17 mouse cellular contexts compared by ENCODE assay signal in the genomic region with DNA sequence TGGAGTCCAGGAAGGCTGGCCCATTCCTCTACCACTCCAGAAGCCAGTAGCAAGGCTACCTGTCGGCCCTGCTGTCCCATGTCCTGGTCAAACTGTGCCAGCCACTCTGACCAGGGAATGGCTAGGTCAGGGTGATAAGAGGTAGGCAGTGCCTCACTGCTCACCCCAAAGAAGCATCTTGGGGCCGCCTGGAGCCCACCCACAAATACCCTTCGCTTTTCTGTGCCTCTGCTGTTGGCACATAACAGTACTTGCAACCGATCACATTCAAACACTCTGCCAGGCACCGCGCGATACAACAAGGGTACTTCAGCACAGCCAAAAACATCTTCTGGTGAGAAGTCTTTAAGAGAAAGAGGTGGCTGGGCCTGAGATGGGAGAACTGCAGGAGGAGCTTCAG. TPM values are rescaled to one million over a fixed set of nuclear protein-coding genes. Genes with fewer than 3 reads are reported as not detected.
DNase-seq lines count a peak whose midpoint lies in the region; ATAC-seq lines count a peak whose summit lies in the region.
"Had no signal": no experiment of that assay in that cellular context is flagged by ENCODE, and none has a peak within 500 bp of the region (broad histone marks: within the 10 kb centered on the region; RNA-seq: fewer than 3 reads in every experiment).

No protein-coding gene starts in this region.

- H3K9me3 ChIP-seq in hindbrain, embryonic 11.5 days (ENCODE audit: control insufficient read depth, low read length), result no peaks in the 10 kb centered on the region
- no peaks in the 10 kb centered on the region for H3K9me3 ChIP-seq in hindbrain, embryonic 16.5 days (ENCODE audit: control insufficient read depth, low read length)
- H3K9me3 ChIP-seq in neural tube, embryonic 11.5 days (ENCODE audit: control insufficient read depth, low read length), result no peaks in the 10 kb centered on the region
- H3K9me3 ChIP-seq in hindbrain, embryonic 14.5 days (ENCODE audit: control insufficient read depth, low read length), result no peaks in the 10 kb centered on the region
- H3K9me3 ChIP-seq: heart, embryonic 13.5 days; limb, embryonic 13.5 days had no signal

- 0 out of 2 replicates have a peak overlapping the region, but pooled peaks have one; percentile 5 for H3K27ac ChIP-seq in hindbrain, embryonic 11.5 days (ENCODE audit: low read depth, low read length)
- H3K27ac ChIP-seq in hindbrain, embryonic 16.5 days (ENCODE audit: low read depth, low read length), result no peak overlapping the region
- H3K27ac ChIP-seq in neural tube, embryonic 11.5 days (ENCODE audit: low read depth, low read length), result no peak overlapping the region
- no peak overlapping the region for H3K27ac ChIP-seq in hindbrain, embryonic 14.5 days
- H3K27ac ChIP-seq: limb, embryonic 13.5 days had no signal

- 94% methylated on average over 7 of the region's 7 CpGs for WGBS in hindbrain, embryonic 11.5 days
- 93% methylated on average over 7 of the region's 7 CpGs for WGBS in hindbrain, embryonic 16.5 days
- 96% methylated on average over 7 of the region's 7 CpGs for WGBS in neural tube, embryonic 11.5 days
- 92% methylated on average over 7 of the region's 7 CpGs for WGBS in hindbrain, embryonic 14.5 days

- H3K4me2 ChIP-seq in hindbrain, embryonic 11.5 days (replicated peaks; ENCODE audit: low read depth, low read length), result 0 out of 2 replicates have a peak overlapping the region, but pooled peaks have one; percentile 5
- no peak overlapping the region; the same call in 1 of the 2 replicates for H3K4me2 ChIP-seq in hindbrain, embryonic 16.5 days (ENCODE audit: low read length)
- H3K4me2 ChIP-seq in neural tube, embryonic 11.5 days (ENCODE audit: low read depth), result no peak overlapping the region
- peak overlapping the region; percentile 84; the same call in 1 of the 2 replicates for H3K4me2 ChIP-seq in hindbrain, embryonic 14.5 days (replicated peaks)

- H3K9ac ChIP-seq in hindbrain, embryonic 11.5 days (ENCODE audit: low read depth, low read length), result no peak overlapping the region
- no peak overlapping the region for H3K9ac ChIP-seq in hindbrain, embryonic 16.5 days (ENCODE audit: low read depth, low read length)
- H3K9ac ChIP-seq in neural tube, embryonic 11.5 days (ENCODE audit: low read length), result no peak overlapping the region
- no peak overlapping the region for H3K9ac ChIP-seq in hindbrain, embryonic 14.5 days
- H3K9ac ChIP-seq: heart, embryonic 13.5 days had no signal

- no peak for ATAC-seq in hindbrain, embryonic 11.5 days (ENCODE audit: low FRiP score)
- no peak for ATAC-seq in hindbrain, embryonic 16.5 days
- no peak for ATAC-seq in neural tube, embryonic 11.5 days (ENCODE audit: insufficient read depth, low FRiP score, low TSS enrichment)
- no peak for ATAC-seq in hindbrain, embryonic 14.5 days (ENCODE audit: low FRiP score)

- peaks cover 2% of the 10 kb centered on the region; the same call in 1 of the 2 replicates for H3K4me1 ChIP-seq in hindbrain, embryonic 11.5 days (replicated peaks; ENCODE audit: control insufficient read depth, insufficient read depth, low read length)
- H3K4me1 ChIP-seq in hindbrain, embryonic 16.5 days (ENCODE audit: control insufficient read depth, insufficient read depth, low read depth, low read length), result peaks cover 20% of the 10 kb centered on the region
- H3K4me1 ChIP-seq in neural tube, embryonic 11.5 days (ENCODE audit: control insufficient read depth, insufficient read depth, low read length), result peaks cover 12% of the 10 kb centered on the region; the same call in 1 of the 2 replicates
- H3K4me1 ChIP-seq in hindbrain, embryonic 14.5 days (replicated peaks; ENCODE audit: control insufficient read depth, insufficient read depth, low read length), result peaks cover 31% of the 10 kb centered on the region

- H3K36me3 ChIP-seq in hindbrain, embryonic 11.5 days (ENCODE audit: control insufficient read depth, insufficient read depth, low read length), result peaks cover 4% of the 10 kb centered on the region; the same call in 1 of the 2 replicates
- H3K36me3 ChIP-seq in hindbrain, embryonic 16.5 days (ENCODE audit: control insufficient read depth, insufficient read depth, low read length), result peaks cover 8% of the 10 kb centered on the region
- peaks cover 4% of the 10 kb centered on the region for H3K36me3 ChIP-seq in neural tube, embryonic 11.5 days (ENCODE audit: control insufficient read depth, insufficient read depth, low read length)
- H3K36me3 ChIP-seq in hindbrain, embryonic 14.5 days (replicated peaks; ENCODE audit: control insufficient read depth, insufficient read depth), result peaks cover 39% of the 10 kb centered on the region

- no peak overlapping the region for H3K4me3 ChIP-seq in hindbrain, embryonic 11.5 days (ENCODE audit: low read depth, low read length)
- H3K4me3 ChIP-seq in hindbrain, embryonic 16.5 days (ENCODE audit: low read length), result no peak overlapping the region
- H3K4me3 ChIP-seq in neural tube, embryonic 11.5 days (ENCODE audit: low read depth, low read length), result peak overlapping the region; percentile 2; the same call in 1 of the 2 replicates
- no peak overlapping the region for H3K4me3 ChIP-seq in hindbrain, embryonic 14.5 days (replicated peaks; ENCODE audit: low read length)

- H3K27me3 ChIP-seq in hindbrain, embryonic 11.5 days (ENCODE audit: control insufficient read depth, insufficient read depth, low read length), result no peaks in the 10 kb centered on the region
- H3K27me3 ChIP-seq in hindbrain, embryonic 16.5 days (replicated peaks; ENCODE audit: control insufficient read depth, insufficient read depth, low read length), result no peaks in the 10 kb centered on the region
- no peaks in the 10 kb centered on the region for H3K27me3 ChIP-seq in neural tube, embryonic 11.5 days (ENCODE audit: control insufficient read depth, insufficient read depth, low read length)
- no peaks in the 10 kb centered on the region for H3K27me3 ChIP-seq in hindbrain, embryonic 14.5 days (ENCODE audit: control insufficient read depth, insufficient read depth, low read length)
- H3K27me3 ChIP-seq: heart, embryonic 13.5 days; limb, embryonic 13.5 days had no signal

- no peak for DNase-seq in hindbrain, embryonic 11.5 days (ENCODE audit: low spot score)
- no peak for DNase-seq in neural tube, embryonic 11.5 days (ENCODE audit: low spot score)
- DNase-seq in neural tube, embryonic 10.5 days (ENCODE audit: extremely low spot score, low spot score), result no peak
- DNase-seq in hindbrain, embryonic 14.5 days (ENCODE audit: low spot score), result no peak
- DNase-seq in yolk sac, embryonic 10.5 days (ENCODE audit: low spot score), result no peak
- DNase-seq in layer of hippocampus, adult 9-11 months, result no peak
- DNase-seq: adrenal gland, adult 2 months; cerebellum, adult 2 months; cerebellum, postnatal 36 days; kidney, adult 9 months; kidney, postnatal 4 days; lung, embryonic 14.5 days; lung, postnatal 36 days; thymus, postnatal 25 days had no signal

RNA-seq across cellular contexts. Expression of a gene that starts 1.7 kb away (rescaled TPM):
- polyA plus RNA-seq in hindbrain, embryonic 11.5 days (2014; fragmentation: Nextera tagmentation; extraction: Ambion mirVana), result 7.0 and 7.5 TPM in 2 replicates
- polyA plus RNA-seq in hindbrain, embryonic 16.5 days (2015; fragmentation: Nextera tagmentation; extraction: Ambion mirVana), result 10.0 and 10.2 TPM in 2 replicates
- polyA plus RNA-seq in neural tube, embryonic 11.5 days (2014; fragmentation: Nextera tagmentation; extraction: Ambion mirVana), result 5.7 and 6.6 TPM in 2 replicates
- polyA plus RNA-seq in hindbrain, embryonic 14.5 days (2014; fragmentation: Nextera tagmentation; extraction: Ambion mirVana), result 6.1 and 9.4 TPM in 2 replicates

RNA-seq across cellular contexts. Expression of a gene that starts 14.7 kb away (rescaled TPM):
- polyA plus RNA-seq in hindbrain, embryonic 11.5 days (2014; fragmentation: Nextera tagmentation; extraction: Ambion mirVana), result 1.0 and 1.1 TPM in 2 replicates
- polyA plus RNA-seq in hindbrain, embryonic 16.5 days (2015; fragmentation: Nextera tagmentation; extraction: Ambion mirVana), result 2.2 and 2.6 TPM in 2 replicates
- polyA plus RNA-seq in neural tube, embryonic 11.5 days (2014; fragmentation: Nextera tagmentation; extraction: Ambion mirVana), result 0.74 and 1.7 TPM in 2 replicates
- 1.5 and 2.5 TPM in 2 replicates for polyA plus RNA-seq in hindbrain, embryonic 14.5 days (2014; fragmentation: Nextera tagmentation; extraction: Ambion mirVana)

RNA-seq across cellular contexts. Expression of a gene that starts 17.2 kb away (rescaled TPM):
- 14.9 and 15.8 TPM in 2 replicates for polyA plus RNA-seq in hindbrain, embryonic 11.5 days (2014; fragmentation: Nextera tagmentation; extraction: Ambion mirVana)
- 18.1 and 20.1 TPM in 2 replicates for polyA plus RNA-seq in hindbrain, embryonic 16.5 days (2015; fragmentation: Nextera tagmentation; extraction: Ambion mirVana)
- polyA plus RNA-seq in neural tube, embryonic 11.5 days (2014; fragmentation: Nextera tagmentation; extraction: Ambion mirVana), result 19.9 and 20.7 TPM in 2 replicates
- 11.3 and 13.1 TPM in 2 replicates for polyA plus RNA-seq in hindbrain, embryonic 14.5 days (2014; fragmentation: Nextera tagmentation; extraction: Ambion mirVana)

RNA-seq across cellular contexts. Expression of a gene that starts 20.5 kb away (rescaled TPM):
- polyA plus RNA-seq in hindbrain, embryonic 11.5 days (2014; fragmentation: Nextera tagmentation; extraction: Ambion mirVana), result 154 and 171 TPM in 2 replicates
- polyA plus RNA-seq in hindbrain, embryonic 16.5 days (2015; fragmentation: Nextera tagmentation; extraction: Ambion mirVana), result 94.0 and 117 TPM in 2 replicates
- polyA plus RNA-seq in neural tube, embryonic 11.5 days (2014; fragmentation: Nextera tagmentation; extraction: Ambion mirVana), result 195 and 225 TPM in 2 replicates
- 88.2 and 94.7 TPM in 2 replicates for polyA plus RNA-seq in hindbrain, embryonic 14.5 days (2014; fragmentation: Nextera tagmentation; extraction: Ambion mirVana)

RNA-seq across cellular contexts. Expression of a gene that starts 32.4 kb away (rescaled TPM):
- polyA plus RNA-seq in hindbrain, embryonic 11.5 days (2014; fragmentation: Nextera tagmentation; extraction: Ambion mirVana), result 3.4 TPM in 2 replicates
- polyA plus RNA-seq in hindbrain, embryonic 16.5 days (2015; fragmentation: Nextera tagmentation; extraction: Ambion mirVana), result 22.2 and 23.4 TPM in 2 replicates
- 3.9 and 4.0 TPM in 2 replicates for polyA plus RNA-seq in neural tube, embryonic 11.5 days (2014; fragmentation: Nextera tagmentation; extraction: Ambion mirVana)
- 16.9 and 18.5 TPM in 2 replicates for polyA plus RNA-seq in hindbrain, embryonic 14.5 days (2014; fragmentation: Nextera tagmentation; extraction: Ambion mirVana)

Comparison
In these comparisons a context has a peak if more than half of its experiments do, and no peak if none do; other contexts are left out.
1. H3K4me2 ChIP-seq: peak in hindbrain, embryonic 11.5 days (single experiment) and hindbrain, embryonic 14.5 days (single experiment); none in hindbrain, embryonic 16.5 days (single experiment) and neural tube, embryonic 11.5 days (single experiment).